Mouse (Mus musculus): Measurements from ENCODE around the gene 6820408C15Rik.

DNA sequence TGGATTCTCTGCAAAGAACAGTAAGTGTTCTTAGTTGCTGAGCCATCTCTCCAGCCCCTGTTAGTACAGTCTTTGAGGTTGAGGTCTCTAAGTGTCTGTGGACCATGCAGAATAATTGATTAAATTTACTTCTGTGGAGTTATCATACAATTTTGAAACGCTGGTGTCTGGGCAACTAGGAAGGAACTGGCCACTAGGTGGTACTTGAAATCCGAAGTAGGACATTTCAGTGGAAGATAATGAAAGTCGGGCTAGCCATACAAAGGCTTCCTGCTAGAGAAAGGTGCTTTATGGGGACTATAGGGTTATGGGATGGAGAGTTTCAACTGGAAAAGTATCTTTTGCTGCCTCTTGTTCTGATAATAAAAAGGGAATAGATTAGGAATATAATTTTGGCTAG, 57.0 kb downstream of the 6820408C15Rik start:
- peak; percentile 35 for TF ChIP-seq CTCF (IDR thresholded peaks at IDR 0.05; ENCODE audit: low read depth)
- TF ChIP-seq EP300 (IDR thresholded peaks at IDR 0.05; ENCODE audit: low read depth), result no peak
